Mouse (Mus musculus): Measurements from ENCODE around the gene Ugt1a7c.
A peak's percentile ranks its signal among the peaks of the same experiment; 100 is the strongest.
"Not testable (repeated sequence)": the region's sequence is repeated elsewhere in the genome, so short reads cannot be mapped to it uniquely, and the experiment has no call there.

Gene Ugt1a7c

GRCm38 (mm10) chr1:88094941-88095492 lies at the start of gene Ugt1a7c:
Gene Ugt1a7c, plus strand, starts transcription at chr1:88095062.
- DNase-seq: peak; percentile 2

DNA sequence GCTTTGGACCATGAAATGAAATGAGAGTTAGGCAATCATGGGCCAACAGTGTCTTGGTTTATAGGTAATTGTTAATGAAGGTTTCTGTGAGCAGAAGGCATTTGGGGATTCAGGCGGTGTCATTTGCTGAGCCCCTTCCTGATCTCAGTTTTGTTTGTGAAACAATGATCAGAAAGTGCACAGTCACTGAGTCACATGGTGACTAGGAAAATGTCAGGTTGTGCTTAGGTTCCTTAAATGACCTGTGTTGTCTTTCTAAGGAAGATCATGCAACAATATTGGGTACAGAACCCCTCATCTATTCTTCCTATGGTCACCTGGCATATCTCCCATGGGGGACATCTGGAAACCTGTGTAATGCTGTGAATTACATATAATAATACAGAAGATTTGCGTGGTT lies 47.5 kb upstream of the Ugt1a7c start:
- DNase-seq: not testable (repeated sequence)

DNA sequence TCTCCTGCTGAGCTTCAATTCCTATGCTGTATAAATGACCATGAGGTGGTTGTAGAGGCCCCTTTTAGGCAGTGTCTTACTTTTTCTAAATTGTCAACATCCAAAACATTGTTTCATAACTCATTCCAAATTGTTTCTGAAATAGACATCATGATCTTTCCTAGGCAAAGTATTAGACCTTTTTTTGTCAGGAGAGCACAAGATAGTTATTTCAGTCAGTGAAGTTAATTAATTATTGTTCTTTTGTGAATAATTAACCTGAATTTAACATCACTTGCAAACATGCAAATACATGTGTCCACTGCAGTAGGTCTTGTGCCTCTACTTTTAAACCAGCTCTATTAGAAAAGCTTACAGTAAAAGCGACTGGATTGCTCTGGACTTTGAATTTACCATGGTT lies 39.8 kb upstream of the Ugt1a7c start, which contains the start of gene Ugt1a10:
Gene Ugt1a10, plus strand, starts transcription at position 301 of the 400 bp plus-strand sequence.
- no peak for DNase-seq

GRCm38 (mm10) chr1:88066472-88067102 lies 28.3 kb upstream of the Ugt1a7c start:
- DNase-seq: not testable (repeated sequence)

- no peak for DNase-seq
These were observed 24.4 kb upstream of the Ugt1a7c start, which contains the start of gene Ugt1a9 for GRCm38 (mm10) chr1:88070495-88070894. Gene Ugt1a9, plus strand, starts transcription at chr1:88070800.

GRCm38 (mm10) chr1:88070902-88071301 lies 24.0 kb upstream of the Ugt1a7c start:
- no peak for DNase-seq

DNA sequence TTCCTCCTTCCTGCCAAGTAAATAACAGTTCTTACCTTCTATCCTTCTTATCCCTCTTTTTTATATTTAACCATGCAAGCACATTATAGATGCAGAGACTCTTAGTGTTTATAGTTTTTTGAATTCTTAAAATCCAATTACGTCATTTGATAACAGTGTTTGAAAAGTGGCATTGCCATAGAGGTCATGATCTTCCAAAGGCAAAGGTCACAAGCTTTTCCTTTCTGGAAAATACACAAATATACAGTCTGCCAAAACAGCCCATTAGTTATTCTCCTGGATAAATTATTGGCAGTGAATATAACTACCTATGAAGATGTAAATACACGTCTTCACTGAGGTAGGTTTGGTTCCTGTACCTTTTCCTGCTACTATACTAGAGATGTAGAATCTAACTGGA lies 20.4 kb upstream of the Ugt1a7c start:
- no peak for DNase-seq

GRCm38 (mm10) chr1:88077128-88077527 lies 17.7 kb upstream of the Ugt1a7c start:
- DNase-seq: no peak

- DNase-seq: no peak
These were observed 13.2 kb upstream of the Ugt1a7c start for GRCm38 (mm10) chr1:88081670-88082069.

DNA sequence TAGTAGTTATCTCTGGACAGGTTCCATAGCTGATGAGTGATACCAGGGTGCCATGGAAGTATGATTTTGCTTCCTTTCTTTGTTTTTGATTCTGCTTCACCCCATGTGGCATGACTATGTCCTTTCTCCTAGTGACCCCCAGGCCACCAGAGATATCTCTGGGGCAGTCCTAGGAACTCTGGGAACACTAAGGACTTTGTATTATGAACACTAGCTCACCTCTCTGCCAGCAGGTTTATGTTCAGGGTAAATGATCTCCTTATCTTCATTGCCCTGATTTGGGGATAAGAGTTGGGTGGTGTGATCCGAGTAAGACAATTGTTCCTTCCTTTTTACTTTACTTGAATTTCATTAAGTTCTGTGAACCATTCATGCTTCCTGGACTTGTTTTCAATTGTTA lies 8.7 kb upstream of the Ugt1a7c start:
- no peak for DNase-seq

DNA sequence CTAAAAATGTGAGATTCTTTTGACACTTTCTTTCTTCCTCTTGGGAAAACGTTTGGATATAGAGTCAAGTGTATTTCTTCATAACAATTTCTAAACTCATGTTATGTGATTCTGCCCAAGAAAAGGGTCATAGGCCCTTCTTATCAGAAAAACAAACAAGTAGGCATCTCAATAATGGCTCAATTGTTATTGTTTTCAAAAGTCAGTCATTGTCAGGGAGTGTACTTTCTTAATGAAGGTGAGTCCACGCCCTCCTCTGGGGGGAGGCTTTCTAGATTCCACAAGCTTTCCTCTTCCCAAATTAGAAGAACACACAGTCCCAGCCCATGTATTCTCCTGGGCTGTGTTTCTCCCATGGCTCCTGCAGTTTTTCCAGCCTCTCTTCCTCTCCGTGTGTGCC lies 7.3 kb upstream of the Ugt1a7c start, which contains the start of gene Ugt1a8:
Gene Ugt1a8, plus strand, starts transcription at position 301 of the 400 bp plus-strand sequence.
- DNase-seq: no peak

DNA sequence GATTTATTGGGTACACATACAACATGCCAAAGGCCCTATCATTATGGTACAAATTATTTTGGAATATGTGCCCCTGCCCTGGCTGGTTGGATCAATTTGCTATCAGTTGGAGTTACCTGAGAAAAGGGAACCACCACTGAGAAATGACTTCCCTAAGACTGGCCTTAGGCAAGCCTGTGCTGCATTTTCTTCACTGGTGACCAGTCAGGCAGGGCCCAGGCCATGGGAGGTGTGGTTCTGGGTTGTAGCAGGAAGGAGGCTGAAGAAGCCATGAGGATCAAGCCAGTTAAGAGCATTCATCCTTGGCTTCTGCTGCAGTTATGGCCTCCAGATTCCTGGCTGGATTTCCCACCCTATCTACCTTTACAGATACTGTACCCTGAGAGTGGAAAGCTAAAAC lies 2.5 kb upstream of the Ugt1a7c start:
- no peak for DNase-seq

- DNase-seq: not testable (repeated sequence)
These were observed 589 bp upstream of the Ugt1a7c start for GRCm38 (mm10) chr1:88094270-88094676.

DNA sequence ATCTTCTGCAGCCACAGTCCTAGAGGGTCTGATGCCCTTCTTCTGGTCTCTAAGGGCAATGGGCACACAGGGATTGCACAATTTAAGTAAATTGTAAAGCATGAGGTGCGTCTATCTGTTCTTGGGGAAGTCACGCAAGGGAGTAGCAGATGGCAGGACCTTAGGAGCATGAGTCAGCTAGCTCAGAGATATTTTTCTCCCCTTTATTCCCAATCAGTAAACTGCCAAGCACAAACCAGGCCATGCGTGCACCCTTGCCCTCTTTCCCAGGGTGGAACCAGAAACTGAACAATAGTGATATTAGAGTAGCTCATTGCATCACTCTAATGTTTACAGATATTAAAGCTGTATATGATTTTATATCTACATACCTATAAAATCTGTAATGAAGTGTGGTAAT lies 3.7 kb downstream of the Ugt1a7c start:
- not testable (repeated sequence) for DNase-seq

DNA sequence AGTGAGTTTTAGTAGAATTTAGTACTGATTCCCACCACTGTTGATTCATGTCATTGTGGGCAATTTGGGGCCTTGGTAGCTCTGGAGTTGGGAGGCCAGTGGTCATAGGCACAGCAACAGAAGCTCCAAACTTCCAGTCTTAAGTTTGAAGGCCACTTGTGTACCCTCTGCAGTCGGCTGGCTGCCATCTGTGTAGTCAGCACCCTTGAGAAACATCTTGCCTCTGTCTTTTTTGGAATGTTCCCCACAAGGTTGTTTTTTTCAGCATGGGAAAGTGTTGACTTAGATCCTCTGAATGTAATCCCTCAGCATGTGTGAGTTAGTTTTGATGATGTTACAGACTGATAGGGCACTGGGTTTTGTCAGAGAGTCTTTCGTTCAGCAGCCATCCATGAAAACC lies 4.8 kb downstream of the Ugt1a7c start:
- not testable (repeated sequence) for DNase-seq

- DNase-seq: not testable (repeated sequence)
These were observed 8.2 kb downstream of the Ugt1a7c start, which contains the start of gene Ugt1a6b for GRCm38 (mm10) chr1:88103019-88103418. Gene Ugt1a6b, plus strand, starts transcription at chr1:88103252.

- not testable (repeated sequence) for DNase-seq
These were observed 9.0 kb downstream of the Ugt1a7c start for GRCm38 (mm10) chr1:88103697-88104468.

GRCm38 (mm10) chr1:88104667-88105430 lies 10.0 kb downstream of the Ugt1a7c start:
- DNase-seq: no peak

GRCm38 (mm10) chr1:88105656-88106055 lies 10.8 kb downstream of the Ugt1a7c start:
- DNase-seq: no peak

GRCm38 (mm10) chr1:88109027-88109557 lies 14.2 kb downstream of the Ugt1a7c start:
- DNase-seq: not testable (repeated sequence)

DNA sequence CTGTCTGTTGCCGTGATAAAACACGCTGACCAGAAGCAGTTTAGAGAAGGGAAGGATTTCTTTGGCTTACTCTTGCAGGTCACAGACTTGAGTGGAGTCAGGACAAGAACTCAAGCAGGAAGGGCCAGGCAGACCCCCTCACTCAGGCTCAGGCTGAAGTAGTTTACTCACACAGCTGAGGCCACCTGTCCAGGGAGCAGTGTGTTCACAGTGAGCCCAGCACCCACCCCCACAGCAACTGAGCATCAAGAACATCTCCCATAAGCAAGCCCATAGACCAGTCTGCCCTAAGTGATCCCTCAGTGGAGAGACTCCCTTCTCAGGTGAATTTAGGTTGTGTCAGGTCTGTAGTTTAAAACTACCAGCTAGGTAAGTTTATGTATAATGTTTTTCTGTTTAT lies 14.7 kb downstream of the Ugt1a7c start:
- not testable (repeated sequence) for DNase-seq

DNA sequence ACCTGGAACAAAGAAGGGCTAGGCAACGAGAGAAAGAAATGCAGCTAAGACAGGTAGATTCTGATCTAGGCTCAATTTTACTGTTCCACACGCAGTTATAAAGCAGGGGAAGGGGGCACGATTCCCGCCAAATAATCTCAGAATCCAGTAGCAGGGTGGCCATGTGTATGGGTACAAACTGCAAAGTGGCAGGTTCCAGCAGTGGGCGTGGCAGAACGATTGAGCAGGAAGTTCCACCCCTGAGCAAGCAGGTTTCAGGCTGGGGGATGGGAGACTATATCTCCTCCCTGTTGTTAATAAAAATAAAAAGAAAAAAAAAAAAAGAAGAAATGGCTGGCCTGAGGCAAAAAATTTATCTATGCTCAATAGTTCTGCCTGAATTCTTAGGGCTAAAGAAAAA lies 17.9 kb downstream of the Ugt1a7c start:
- not testable (repeated sequence) for DNase-seq

DNA sequence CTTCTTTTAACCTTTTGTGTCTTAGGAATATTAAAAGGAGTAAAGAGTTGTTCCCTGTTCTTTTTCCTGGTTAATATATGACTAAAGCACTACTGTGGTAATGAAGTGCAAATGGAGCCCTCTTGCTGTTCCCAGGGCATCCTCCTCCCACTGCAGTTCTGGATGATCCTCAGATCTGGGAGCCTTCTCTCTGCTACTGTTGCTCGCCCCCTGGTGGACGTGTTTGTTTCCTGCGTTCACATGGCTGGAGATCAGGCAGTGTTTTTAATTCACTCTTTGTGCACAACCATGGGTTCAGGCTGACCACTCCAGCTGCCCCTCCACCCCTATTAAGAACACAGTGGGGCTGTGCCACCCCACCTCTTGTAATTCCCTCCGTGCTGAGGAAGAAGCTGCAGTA lies 25.7 kb downstream of the Ugt1a7c start:
- DNase-seq: not testable (repeated sequence)

All from thymus, postnatal 25 days (tissue).